Mouse (Mus musculus) gastrocnemius, postnatal 14 days (tissue): ENCODE results near the gene Pcnx2. TPM values are rescaled to one million over a fixed set of nuclear protein-coding genes. Genes with fewer than 3 reads are reported as not detected.

Source experiments
- DNase-seq: peaks from one replicate; pipeline ENCODE4 v3.0.0; 2021; ENCODE audit warnings: mixed read lengths
- intact Hi-C: fragments of 180-260 bp; cut with DNase I; formaldehyde crosslinking; loops from one replicate; pipeline ENCODE4 v1.15.1; 2025; ENCODE audit warnings: low total_unique reads
- total RNA-seq, 2 experiments: library from RNA; stranded (reverse); gene quantifications; 2 replicates each; pipeline ENCODE4 v1.2.3; 2021

Pcnx2 gene
- total RNA-seq, 2 experiments from 2014 or later: 0.23 to 0.35 TPM

GRCm38 (mm10) chr8:125902521-125902920 is 4.4 kb upstream of the Pcnx2 start:
- intact Hi-C loops: no loop called here
- no peak for DNase-seq

- no peak for DNase-seq
- intact Hi-C loops: no loop called here
These were observed 3.0 kb upstream of the Pcnx2 start for GRCm38 (mm10) chr8:125901167-125901566.

GRCm38 (mm10) chr8:125898899-125899298 is 782 bp upstream of the Pcnx2 start:
- peak; percentile 26 for DNase-seq
- intact Hi-C loops: no loop called here

GRCm38 (mm10) chr8:125897388-125897787 is 729 bp downstream of the Pcnx2 start:
- DNase-seq: no peak

GRCm38 (mm10) chr8:125889920-125890319 is 8.2 kb downstream of the Pcnx2 start:
- intact Hi-C loops: no loop called here
- DNase-seq: no peak

More at GRCm38 (mm10) chr8:125897388-125897787, 729 bp downstream of the Pcnx2 start:
- intact Hi-C loops: no loop called here

- intact Hi-C loops: no loop called here
These were observed 10.6 kb downstream of the Pcnx2 start for GRCm38 (mm10) chr8:125887549-125887948.

GRCm38 (mm10) chr8:125880447-125880846 is 17.7 kb downstream of the Pcnx2 start:
- DNase-seq: no peak
- intact Hi-C loops: no loop called here

More at GRCm38 (mm10) chr8:125887549-125887948, 10.6 kb downstream of the Pcnx2 start:
- no peak for DNase-seq

- intact Hi-C loops: loop anchor here (5.0 kb wide), 1 partner anchor 691 kb away; no protein-coding TSS in a partner anchor
- no peak for DNase-seq
These were observed 24.9 kb downstream of the Pcnx2 start for GRCm38 (mm10) chr8:125873250-125873534.

- intact Hi-C loops: loop anchor here (5.0 kb wide), 1 partner anchor 690 kb away; no protein-coding TSS in a partner anchor
These were observed 25.4 kb downstream of the Pcnx2 start for GRCm38 (mm10) chr8:125872501-125873249.

GRCm38 (mm10) chr8:125870821-125871321 is 27.2 kb downstream of the Pcnx2 start:
- intact Hi-C loops: loop anchor here (5.0 kb wide), 1 partner anchor 689 kb away; no protein-coding TSS in a partner anchor
- peak; percentile 71 for DNase-seq

More at GRCm38 (mm10) chr8:125872501-125873249, 25.4 kb downstream of the Pcnx2 start:
- no peak for DNase-seq

- no peak for DNase-seq
- intact Hi-C loops: loop anchor here (5.0 kb wide), 1 partner anchor 688 kb away; no protein-coding TSS in a partner anchor
These were observed 27.9 kb downstream of the Pcnx2 start for GRCm38 (mm10) chr8:125870179-125870702.

- intact Hi-C loops: loop anchor here (5.0 kb wide), 1 partner anchor 687 kb away; no protein-coding TSS in a partner anchor
- DNase-seq: no peak
These were observed 28.4 kb downstream of the Pcnx2 start for GRCm38 (mm10) chr8:125869739-125870138.

- intact Hi-C loops: no loop called here
These were observed 29.6 kb downstream of the Pcnx2 start for GRCm38 (mm10) chr8:125868552-125868951.

GRCm38 (mm10) chr8:125866125-125866524 is 32.0 kb downstream of the Pcnx2 start:
- intact Hi-C loops: no loop called here

More at GRCm38 (mm10) chr8:125868552-125868951, 29.6 kb downstream of the Pcnx2 start:
- no peak for DNase-seq

GRCm38 (mm10) chr8:125857251-125857650 is 40.9 kb downstream of the Pcnx2 start:
- DNase-seq: no peak
- intact Hi-C loops: loop anchor here (5.0 kb wide), 1 partner anchor 280 kb away; no protein-coding TSS in a partner anchor

More at GRCm38 (mm10) chr8:125866125-125866524, 32.0 kb downstream of the Pcnx2 start:
- DNase-seq: no peak

GRCm38 (mm10) chr8:125856160-125856559 is 42.0 kb downstream of the Pcnx2 start:
- intact Hi-C loops: loop anchor here (5.0 kb wide), 1 partner anchor 279 kb away; no protein-coding TSS in a partner anchor
- DNase-seq: no peak

GRCm38 (mm10) chr8:125854379-125854778 is 43.7 kb downstream of the Pcnx2 start:
- no peak for DNase-seq
- intact Hi-C loops: no loop called here

- intact Hi-C loops: no loop called here
- no peak for DNase-seq
These were observed 44.8 kb downstream of the Pcnx2 start for GRCm38 (mm10) chr8:125853300-125853699.

GRCm38 (mm10) chr8:125849181-125849580 is 48.9 kb downstream of the Pcnx2 start:
- intact Hi-C loops: no loop called here
- DNase-seq: no peak

GRCm38 (mm10) chr8:125847842-125848241 is 50.3 kb downstream of the Pcnx2 start:
- intact Hi-C loops: no loop called here
- no peak for DNase-seq
